Mouse (Mus musculus) testis, adult 2 months (tissue): ENCODE measurements around the gene Tpcn1.

Experiments used
- CTCF ChIP-seq: fragments of 200-500 bp; IDR thresholded peaks from 2 replicates; pipeline ENCODE4 v1.5.1; 2012; ENCODE audit warnings: low read depth, mild to moderate bottlenecking, inconsistent platforms, low read length, moderate library complexity; ENCODE audit not compliant: control insufficient read depth, insufficient read depth, insufficient replicate concordance
- POLR2A ChIP-seq: fragments of 200-500 bp; IDR thresholded peaks from 2 replicates; pipeline ENCODE4 v1.6.1; 2012; ENCODE audit warnings: low read depth, mild to moderate bottlenecking, inconsistent platforms, low read length, moderate library complexity; ENCODE audit not compliant: control insufficient read depth

DNA sequence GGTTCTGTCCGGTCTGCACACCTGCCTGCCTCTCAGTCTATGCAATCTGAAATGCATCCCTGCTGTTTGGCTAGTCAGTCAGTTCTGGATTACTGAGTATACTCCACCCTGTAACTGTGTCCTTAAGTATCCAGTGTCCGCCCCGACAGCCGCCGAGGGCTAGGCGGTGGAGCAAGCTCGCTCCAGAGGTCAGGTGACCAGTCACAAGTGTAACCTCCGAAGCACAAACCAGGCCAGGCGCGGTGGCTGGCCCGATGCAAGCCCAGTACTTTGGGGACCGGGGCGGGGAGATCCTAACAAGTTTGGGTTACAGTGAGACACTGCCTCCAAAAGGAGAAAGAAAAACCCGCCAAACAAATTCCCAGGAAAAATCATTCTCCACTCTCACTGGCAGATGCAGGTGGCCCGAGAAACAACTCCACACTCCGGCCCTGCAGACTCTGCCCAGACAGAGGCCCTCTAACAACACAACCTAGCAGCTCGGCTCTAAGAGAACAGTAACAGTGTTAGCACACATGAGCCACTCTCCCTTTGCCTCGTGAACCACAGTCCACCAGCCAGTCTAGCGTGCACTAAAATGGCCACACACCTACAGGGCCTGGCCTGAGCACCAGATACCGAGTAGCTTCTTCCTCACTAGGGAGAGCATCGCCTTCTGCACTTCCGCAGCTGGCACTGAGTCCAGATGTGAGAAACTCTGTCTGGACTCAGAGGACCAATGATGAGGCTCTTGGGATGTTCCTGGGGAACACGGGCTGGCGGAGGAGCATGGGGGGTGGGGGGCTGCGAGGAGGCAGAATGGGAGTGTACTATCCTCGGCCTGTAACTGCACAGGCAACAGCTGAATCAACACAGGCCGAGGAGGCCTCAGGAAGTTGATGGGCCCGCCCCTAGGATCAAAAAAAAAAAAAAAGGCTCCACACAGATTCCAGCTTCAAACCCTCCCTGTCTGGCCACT, 25.2 kb downstream of the Tpcn1 start:
- TF ChIP-seq CTCF (no peak), POLR2A (0 out of 2 replicates have a peak, but pooled peaks have one; percentile 5)
